Mouse (Mus musculus) lung, embryonic 15.5 days (tissue): ENCODE measurements around the gene Nrp2. TPM values are rescaled to one million over a fixed set of nuclear protein-coding genes. Genes with fewer than 3 reads are reported as not detected.

Experiments
- ATAC-seq: fragments of 200-750 bp; cut with Nextera tagmentation; 2 replicates; pipeline ENCODE4 v1.8.0; 2017; ENCODE audit warnings: moderate number of reproducible peaks, borderline replicate concordance; ENCODE audit not compliant: low FRiP score, low TSS enrichment; ENCODE audit errors: extremely low read depth
- H3K27ac ChIP-seq: fragments of 300-500 bp; sonication (generic); 2 replicates; pipeline ENCODE4 v1.5.1; 2015; ENCODE audit warnings: moderate library complexity, mild to moderate bottlenecking, inconsistent platforms
- H3K27me3 ChIP-seq: fragments of 300-500 bp; sonication (generic); 2 replicates; pipeline ENCODE4 v1.6.1; 2015; ENCODE audit warnings: inconsistent platforms
- H3K36me3 ChIP-seq: fragments of 300-500 bp; sonication (generic); 2 replicates; pipeline ENCODE4 v1.6.1; 2015; ENCODE audit warnings: inconsistent platforms
- H3K4me1 ChIP-seq: fragments of 300-500 bp; sonication (generic); 2 replicates; pipeline ENCODE4 v1.6.1; 2015; ENCODE audit warnings: inconsistent platforms
- H3K4me2 ChIP-seq: fragments of 300-500 bp; sonication (generic); 2 replicates; pipeline ENCODE4 v1.6.1; 2015; ENCODE audit warnings: inconsistent platforms, mild to moderate bottlenecking, moderate library complexity
- H3K4me3 ChIP-seq: fragments of 300-500 bp; sonication (generic); 2 replicates; pipeline ENCODE4 v1.5.1; 2015; ENCODE audit warnings: mild to moderate bottlenecking, inconsistent platforms
- H3K9ac ChIP-seq: fragments of 300-500 bp; sonication (generic); 2 replicates; pipeline ENCODE4 v1.6.1; 2015; ENCODE audit warnings: inconsistent platforms
- H3K9me3 ChIP-seq: fragments of 300-500 bp; sonication (generic); 2 replicates; pipeline ENCODE4 v1.6.1; 2016; ENCODE audit warnings: inconsistent platforms
- WGBS: fragments of 180-500 bp; shearing (Covaris S2); methylation state at CpG from one replicate; pipeline ENCODE4 v1.1.7; 2015; 5-methylcytosine and 5-hydroxymethylcytosine counted together
- polyA plus RNA-seq: library from polyadenylated mRNA; unstranded; fragments of >200 nt; fragmentation: Nextera tagmentation; extraction: Ambion mirVana; gene quantifications from 2 replicates; pipeline ENCODE4 v1.2.1, GENCODE M21; 2015

The Nrp2 gene
- polyA plus RNA-seq, 1 experiment from 2014 or later, result 12.4 TPM

DNA sequence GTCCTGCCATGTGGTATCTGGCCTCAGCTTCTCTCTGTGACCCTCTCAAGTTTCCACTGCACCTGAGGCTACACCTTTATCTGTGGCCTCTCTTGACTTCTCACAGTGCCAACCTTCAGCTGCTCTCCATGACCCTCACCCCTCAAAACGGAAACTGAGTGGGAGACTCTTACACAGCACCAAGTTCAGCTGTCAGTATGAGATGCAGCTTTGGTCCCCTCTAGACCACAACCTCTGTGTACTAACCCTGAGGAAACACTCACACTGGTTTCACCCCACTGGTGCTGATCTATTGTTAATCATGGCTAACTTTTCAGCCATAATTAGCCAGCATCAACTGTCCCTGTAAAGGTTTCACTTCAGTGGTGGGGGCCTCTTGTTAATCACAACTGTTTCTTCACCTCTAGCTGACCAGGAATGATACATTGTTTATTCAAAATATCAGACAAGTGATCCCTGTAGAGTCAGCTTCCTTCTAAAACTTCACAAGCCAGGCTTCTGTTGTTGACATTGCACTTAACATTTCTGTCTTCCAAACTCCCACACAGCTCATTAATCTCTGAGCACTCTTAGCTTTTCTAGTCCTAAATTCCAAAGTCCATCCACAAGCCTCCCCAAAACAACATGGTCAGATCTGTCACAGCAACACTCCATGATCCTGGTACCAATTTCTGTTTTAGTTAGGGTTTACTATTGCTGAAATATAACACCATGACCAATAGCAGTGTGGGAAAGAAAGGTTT, 131.5 kb downstream of the Nrp2 start:
- no peak overlapping the region for H3K4me3 ChIP-seq
- no peak for ATAC-seq
- no peak overlapping the region for H3K4me2 ChIP-seq
- H3K36me3 ChIP-seq, result no peaks in the 10 kb centered on the region
- no peak overlapping the region for H3K27ac ChIP-seq
- H3K9me3 ChIP-seq, result no peaks in the 10 kb centered on the region
- 30% methylated on average over 1 of the region's 1 CpGs for WGBS
- H3K27me3 ChIP-seq, result no peaks in the 10 kb centered on the region
- peaks cover 11% of the 10 kb centered on the region for H3K4me1 ChIP-seq
- no peak overlapping the region for H3K9ac ChIP-seq

DNA sequence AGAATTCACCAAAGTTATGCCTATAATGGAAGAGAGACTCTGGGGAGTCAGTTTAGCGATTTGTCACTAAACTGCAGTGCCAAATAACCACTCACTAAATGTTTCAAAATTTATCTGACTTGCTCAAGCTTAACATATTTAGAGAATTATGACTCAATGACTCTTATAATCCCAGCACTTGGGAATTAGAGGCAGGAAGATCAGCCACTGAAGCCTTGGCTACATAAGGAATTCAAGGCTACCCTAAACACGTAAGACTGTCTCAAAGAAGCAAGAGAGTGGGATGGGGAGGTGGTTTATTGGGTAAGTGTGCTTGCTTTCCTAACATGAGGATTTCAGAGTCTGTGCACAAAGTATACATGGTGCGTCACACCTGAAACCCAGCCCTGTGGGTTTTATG, 135.0 kb downstream of the Nrp2 start:
- Histone ChIP-seq H3K4me3 (no peak overlapping the region), H3K4me1 (no peaks in the 10 kb centered on the region), H3K4me2 (no peak overlapping the region), H3K36me3 (no peaks in the 10 kb centered on the region), H3K9ac (no peak overlapping the region), H3K27ac (no peak overlapping the region), H3K9me3 (no peaks in the 10 kb centered on the region), H3K27me3 (no peaks in the 10 kb centered on the region)
- 85% methylated on average over 3 of the region's 3 CpGs for WGBS
- ATAC-seq, result no peak

DNA sequence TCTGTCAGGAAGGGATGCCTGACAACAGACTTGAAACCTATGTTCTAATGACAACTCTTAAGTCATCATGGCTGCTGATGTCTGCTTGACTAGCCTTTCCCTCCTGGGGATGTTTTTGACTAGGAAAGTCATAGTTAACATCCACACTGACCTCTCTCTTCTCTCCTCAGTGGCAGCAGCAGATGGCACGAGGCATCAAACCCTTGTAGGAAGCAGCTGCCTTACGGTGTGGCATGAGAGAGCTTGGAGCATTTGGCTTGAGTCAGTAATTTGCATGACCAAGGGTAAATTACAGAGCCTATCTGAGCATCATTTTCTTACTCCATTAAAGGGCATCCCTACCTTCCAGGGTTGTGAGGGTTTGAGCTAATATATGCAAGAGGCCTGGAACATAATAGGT, 135.5 kb downstream of the Nrp2 start:
- ATAC-seq, result no peak
- no peaks in the 10 kb centered on the region for H3K36me3 ChIP-seq
- no peak overlapping the region for H3K27ac ChIP-seq
- no peaks in the 10 kb centered on the region for H3K9me3 ChIP-seq
- no peak overlapping the region for H3K9ac ChIP-seq
- H3K4me3 ChIP-seq, result no peak overlapping the region
- no peaks in the 10 kb centered on the region for H3K4me1 ChIP-seq
- no peak overlapping the region for H3K4me2 ChIP-seq
- WGBS, result 69% methylated on average over 2 of the region's 2 CpGs
- no peaks in the 10 kb centered on the region for H3K27me3 ChIP-seq

DNA sequence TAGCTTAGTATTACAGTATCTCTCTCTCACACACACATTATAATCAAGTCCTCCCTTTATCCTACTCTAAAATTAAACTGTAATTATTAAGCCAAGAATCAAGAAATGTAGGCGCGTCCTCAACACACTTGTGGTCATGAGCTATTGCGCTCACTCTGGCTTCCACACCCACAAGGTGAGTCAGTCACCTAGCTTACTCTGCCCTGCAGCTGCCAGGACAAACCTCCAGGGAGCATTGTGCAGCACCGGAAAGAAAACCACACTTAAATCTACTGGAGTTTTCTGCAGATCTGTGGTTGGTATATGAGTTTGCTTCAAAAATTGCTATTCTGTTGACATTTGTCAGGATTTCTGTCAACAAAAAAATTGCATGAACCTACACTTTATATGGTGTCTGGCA, 140.1 kb downstream of the Nrp2 start:
- no peak overlapping the region for H3K9ac ChIP-seq
- WGBS, result 84% methylated on average over 4 of the region's 4 CpGs
- H3K9me3 ChIP-seq, result no peaks in the 10 kb centered on the region
- no peak overlapping the region for H3K4me3 ChIP-seq
- H3K36me3 ChIP-seq, result no peaks in the 10 kb centered on the region
- H3K4me1 ChIP-seq, result no peaks in the 10 kb centered on the region
- no peak overlapping the region for H3K4me2 ChIP-seq
- H3K27me3 ChIP-seq, result no peaks in the 10 kb centered on the region
- no peak overlapping the region for H3K27ac ChIP-seq
- ATAC-seq, result no peak

DNA sequence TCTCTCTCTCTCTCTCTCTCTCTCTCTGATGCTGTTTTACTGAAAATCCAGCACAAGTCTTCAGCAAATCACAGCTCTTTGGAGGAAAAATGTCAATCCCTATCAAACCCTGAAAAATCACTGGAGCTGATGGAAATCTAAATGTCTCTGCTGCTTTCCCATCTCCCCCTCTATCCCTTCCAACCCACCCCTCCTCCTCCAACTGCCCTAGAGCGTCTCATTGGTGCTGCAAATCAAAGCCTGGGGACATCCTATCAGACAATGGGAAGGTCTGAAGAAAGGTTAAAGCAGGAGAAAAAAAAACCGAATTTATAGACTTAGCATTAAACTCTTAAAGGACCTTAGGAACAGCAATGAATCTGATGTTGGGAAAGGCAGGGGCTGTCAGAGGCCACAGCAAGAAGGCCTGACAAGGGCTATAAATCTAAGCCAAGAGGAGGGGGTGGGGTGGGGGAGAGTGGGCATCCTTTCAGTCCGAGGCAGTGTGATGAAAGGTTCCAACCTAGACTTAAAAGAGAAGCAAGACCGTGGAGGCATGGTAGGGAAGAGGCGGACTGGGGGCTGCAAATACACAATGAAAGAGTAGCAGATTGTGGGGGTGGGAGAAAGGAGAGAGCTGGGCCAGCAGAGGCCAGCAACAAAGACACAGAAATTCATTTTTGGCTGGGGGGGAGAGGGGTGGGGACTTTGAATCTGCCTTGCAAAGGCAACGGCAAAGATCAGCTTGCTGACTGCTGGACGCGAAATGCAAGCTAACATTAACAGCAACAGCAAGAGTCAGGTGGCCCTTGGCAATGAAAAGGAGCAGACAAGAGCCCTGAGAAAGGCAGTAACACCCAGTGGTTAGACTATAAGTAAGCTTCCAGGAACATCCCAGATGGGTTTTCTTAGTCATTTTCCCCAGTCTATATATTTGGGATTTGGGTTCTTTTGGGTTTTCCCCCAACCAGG, 148.2 kb downstream of the Nrp2 start:
- no peaks in the 10 kb centered on the region for H3K9me3 ChIP-seq
- no peak overlapping the region for H3K4me3 ChIP-seq
- no peaks in the 10 kb centered on the region for H3K27me3 ChIP-seq
- H3K4me1 ChIP-seq, result no peaks in the 10 kb centered on the region
- H3K27ac ChIP-seq, result no peak overlapping the region
- no peaks in the 10 kb centered on the region for H3K36me3 ChIP-seq
- ATAC-seq, result no peak
- no peak overlapping the region for H3K9ac ChIP-seq
- no peak overlapping the region for H3K4me2 ChIP-seq
- 38% methylated on average over 8 of the region's 8 CpGs for WGBS

DNA sequence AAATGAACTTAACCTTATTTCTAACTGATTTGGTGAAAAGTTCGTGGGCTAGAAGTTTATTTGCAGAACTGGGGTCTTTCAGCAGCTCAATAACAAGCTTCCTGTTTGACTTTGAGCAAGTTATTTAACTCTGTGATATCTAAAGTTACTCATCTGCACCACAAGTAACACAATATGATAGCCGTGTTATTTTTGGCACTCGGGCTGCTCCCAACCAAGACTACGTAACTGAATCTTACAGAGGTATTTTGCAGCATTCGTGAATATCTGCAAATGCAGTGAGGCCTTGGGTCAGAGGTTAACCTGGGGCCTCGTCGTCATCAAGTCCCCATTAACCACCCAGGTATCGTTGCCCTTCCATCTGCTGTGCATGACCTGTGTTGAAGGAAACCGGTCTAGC, 150.3 kb downstream of the Nrp2 start:
- 43% methylated on average over 9 of the region's 9 CpGs for WGBS

DNA sequence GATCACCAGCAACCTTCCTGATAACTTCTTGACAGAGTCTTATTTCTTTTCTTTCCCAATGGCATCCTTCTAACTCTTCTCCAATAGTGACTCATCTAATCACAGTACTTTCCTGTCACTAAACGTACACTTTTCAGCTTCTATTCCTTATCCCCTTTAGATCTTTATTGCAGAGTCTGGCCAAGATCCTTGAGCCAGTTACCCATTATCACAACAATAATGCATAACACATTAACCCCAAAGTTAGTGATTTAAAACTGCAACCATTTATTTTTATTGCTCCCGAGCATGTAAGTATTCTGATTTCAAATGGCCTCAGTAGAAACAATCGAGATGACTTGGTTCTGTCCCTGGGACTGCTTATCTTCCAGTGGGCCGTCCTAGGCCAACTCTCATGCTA, 150.9 kb downstream of the Nrp2 start:
- Histone ChIP-seq H3K27me3 (no peaks in the 10 kb centered on the region), H3K4me3 (no peak overlapping the region), H3K9ac (no peak overlapping the region), H3K27ac (no peak overlapping the region), H3K4me1 (peaks cover 2% of the 10 kb centered on the region), H3K36me3 (no peaks in the 10 kb centered on the region), H3K4me2 (no peak overlapping the region), H3K9me3 (no peaks in the 10 kb centered on the region)
- 60% methylated on average over 4 of the region's 4 CpGs for WGBS
- no peak for ATAC-seq

More for the DNA sequence above, 150.3 kb downstream of the Nrp2 start:
- Histone ChIP-seq H3K4me3 (no peak overlapping the region), H3K9me3 (no peaks in the 10 kb centered on the region), H3K9ac (no peak overlapping the region), H3K27me3 (no peaks in the 10 kb centered on the region), H3K36me3 (no peaks in the 10 kb centered on the region), H3K4me1 (no peaks in the 10 kb centered on the region), H3K27ac (no peak overlapping the region), H3K4me2 (no peak overlapping the region)
- ATAC-seq, result no peak

DNA sequence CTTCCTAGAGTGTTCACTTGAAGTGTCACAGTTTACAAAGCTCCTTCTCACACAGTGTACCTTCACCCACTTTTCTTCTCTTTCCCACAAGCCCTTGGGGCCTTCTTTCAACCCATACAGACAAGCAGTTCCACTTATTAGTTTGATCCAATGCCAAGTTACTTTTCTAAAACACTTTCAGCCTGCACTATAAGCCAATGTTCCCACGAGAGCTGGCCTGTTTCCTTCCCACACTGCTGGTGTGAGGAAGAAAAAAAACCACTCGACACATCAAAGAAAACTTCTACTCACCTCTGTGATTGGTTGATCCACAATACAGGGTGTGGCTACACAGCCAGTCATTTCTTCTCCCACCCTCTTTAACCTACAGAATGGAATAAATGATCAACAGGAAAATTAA, 156.0 kb downstream of the Nrp2 start:
- 11% methylated on average over 2 of the region's 2 CpGs for WGBS
- H3K27me3 ChIP-seq, result no peaks in the 10 kb centered on the region

DNA sequence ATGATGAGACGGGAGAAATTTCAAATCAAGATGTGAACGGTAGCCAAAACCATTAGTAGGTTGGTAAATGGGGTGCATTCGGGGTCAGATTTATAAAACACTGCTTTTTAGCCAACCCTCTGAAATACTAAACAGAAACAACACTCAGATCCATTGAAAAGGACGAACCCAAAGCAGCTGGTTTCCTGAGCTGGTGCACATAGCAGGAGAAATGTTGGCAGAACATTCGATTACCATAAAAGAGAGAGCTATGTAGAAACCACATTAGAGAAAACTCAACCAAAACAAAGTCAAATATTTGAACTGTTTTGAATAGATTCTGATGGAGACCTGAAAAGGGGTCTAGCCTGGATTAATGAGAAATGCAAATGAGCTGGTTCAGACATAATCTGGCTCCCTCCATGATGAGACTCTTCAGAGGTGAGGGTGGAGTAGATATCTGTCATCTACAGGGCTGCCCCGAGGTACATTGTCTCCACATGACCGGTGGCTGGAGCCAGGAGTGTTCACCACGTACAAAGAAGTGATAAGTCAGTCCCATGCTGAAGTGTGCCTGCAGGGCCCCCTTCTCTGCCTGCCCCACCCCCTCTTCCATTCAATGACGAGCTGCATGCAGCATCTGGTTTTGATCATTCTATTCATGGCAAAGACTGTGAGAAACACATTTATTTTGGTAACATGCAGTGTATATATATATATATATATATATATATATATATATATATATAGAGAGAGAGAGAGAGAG, 156.6 kb downstream of the Nrp2 start:
- ATAC-seq, result 0 out of 2 replicates have a peak, but pooled peaks have one; percentile 58
- Histone ChIP-seq H3K9me3 (no peaks in the 10 kb centered on the region), H3K36me3 (no peaks in the 10 kb centered on the region), H3K4me3 (no peak overlapping the region), H3K27ac (peak overlapping the region; percentile 76), H3K4me1 (peaks cover 24% of the 10 kb centered on the region), H3K27me3 (no peaks in the 10 kb centered on the region), H3K9ac (no peak overlapping the region), H3K4me2 (no peak overlapping the region)
- 47% methylated on average over 9 of the region's 9 CpGs for WGBS

More for the DNA sequence above, 156.0 kb downstream of the Nrp2 start:
- Histone ChIP-seq H3K4me3 (no peak overlapping the region), H3K4me1 (peaks cover 24% of the 10 kb centered on the region), H3K4me2 (no peak overlapping the region), H3K36me3 (no peaks in the 10 kb centered on the region), H3K9ac (no peak overlapping the region), H3K27ac (peak overlapping the region; percentile 76), H3K9me3 (no peaks in the 10 kb centered on the region)
- ATAC-seq, result 0 out of 2 replicates have a peak, but pooled peaks have one; percentile 44

DNA sequence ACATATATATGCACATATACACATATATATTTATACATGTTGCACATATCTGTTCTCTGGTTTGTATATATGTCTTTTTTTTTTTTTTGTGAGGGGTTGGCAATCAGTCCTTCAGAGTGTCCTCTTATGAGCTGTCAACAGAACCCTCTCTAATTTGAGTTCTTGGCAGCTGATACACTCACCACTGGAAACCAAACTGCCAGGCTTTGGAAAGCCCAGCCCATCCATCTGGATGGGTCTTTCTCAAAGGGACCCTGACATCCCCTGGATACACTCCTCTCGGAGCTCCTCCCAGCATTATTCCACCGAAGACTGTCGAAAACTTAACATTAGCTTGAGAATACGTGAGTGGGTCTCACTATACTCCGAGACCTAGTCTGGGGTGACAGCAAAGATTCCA, 157.2 kb downstream of the Nrp2 start:
- peak overlapping the region; percentile 55 for H3K27ac ChIP-seq
- no peaks in the 10 kb centered on the region for H3K36me3 ChIP-seq
- no peak overlapping the region for H3K4me3 ChIP-seq
- no peak overlapping the region for H3K9ac ChIP-seq
- H3K4me2 ChIP-seq, result no peak overlapping the region
- peaks cover 24% of the 10 kb centered on the region for H3K4me1 ChIP-seq
- H3K9me3 ChIP-seq, result no peaks in the 10 kb centered on the region
- peak; percentile 66; the same call in 1 of the 2 replicates for ATAC-seq
- no peaks in the 10 kb centered on the region for H3K27me3 ChIP-seq
- WGBS, result 31% methylated on average over 5 of the region's 5 CpGs

DNA sequence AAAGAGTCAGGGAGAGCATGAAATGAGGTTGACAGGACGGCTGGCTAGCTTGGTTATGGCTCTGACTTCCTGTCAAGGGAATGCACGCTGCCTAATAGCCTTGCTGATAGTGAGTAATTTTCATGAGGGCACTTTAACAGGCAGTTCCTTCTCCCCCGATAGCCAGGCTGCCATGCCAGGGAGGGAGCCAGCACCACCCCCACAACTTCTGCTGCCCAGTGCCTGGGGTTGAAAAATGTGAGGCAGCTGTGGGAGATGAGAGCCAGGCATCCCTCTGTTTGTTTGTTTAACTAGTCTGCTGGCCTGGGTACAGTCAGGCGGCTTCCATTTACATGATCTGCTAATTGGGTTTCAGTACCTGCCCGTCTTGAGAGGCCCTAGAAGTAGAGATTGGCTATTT, 157.7 kb downstream of the Nrp2 start:
- no peaks in the 10 kb centered on the region for H3K9me3 ChIP-seq
- no peaks in the 10 kb centered on the region for H3K36me3 ChIP-seq
- H3K4me1 ChIP-seq, result peaks cover 24% of the 10 kb centered on the region
- no peaks in the 10 kb centered on the region for H3K27me3 ChIP-seq
- ATAC-seq, result peak; percentile 61; the same call in 1 of the 2 replicates
- H3K4me2 ChIP-seq, result no peak overlapping the region
- no peak overlapping the region for H3K4me3 ChIP-seq
- peak overlapping the region; percentile 55 for H3K27ac ChIP-seq
- 10% methylated on average over 5 of the region's 5 CpGs for WGBS
- H3K9ac ChIP-seq, result no peak overlapping the region
